Mouse (Mus musculus): Measurements from ENCODE around the gene Rassf7.

GRCm38 (mm10) chr7:141222126-141222467 lies 6.4 kb downstream of the Rassf7 start:
- TF ChIP-seq CTCF (IDR thresholded peaks at IDR 0.05; ENCODE audit: low read depth, low read length): no peak
- no peak for TF ChIP-seq TAL1 (conservative IDR thresholded peaks at IDR 0.05; ENCODE audit: low read depth, low read length)
- TF ChIP-seq GATA1 (IDR thresholded peaks at IDR 0.05; ENCODE audit: borderline replicate concordance, low read length): no peak
- TF ChIP-seq POLR2AphosphoS5 (IDR thresholded peaks at IDR 0.05; ENCODE audit: insufficient replicate concordance, low read depth, low read length): no peak

Data from G1E (cell line).